Mouse (Mus musculus): ENCODE data around the gene 9430015G10Rik. TPM values are rescaled to one million over a fixed set of nuclear protein-coding genes. Genes with fewer than 3 reads are reported as not detected.

Gene 9430015G10Rik
- 83.6 and 84.0 TPM in 2 replicates for polyA plus RNA-seq (2014; fragmentation: Nextera tagmentation; extraction: Ambion mirVana)

GRCm38 (mm10) chr4:156109570-156110331 is at the start of gene 9430015G10Rik:
Gene 9430015G10Rik (plus strand): TSS chr4:156109982.
- DNase-seq (ENCODE audit: low spot score), result peak; percentile 99
- ATAC-seq (replicated peaks; ENCODE audit: low FRiP score), result peak; percentile 99
- peaks cover 4% of the 10 kb centered on the region; the same call in 1 of the 2 replicates for H3K4me1 ChIP-seq (replicated peaks; ENCODE audit: control insufficient read depth, insufficient read depth, low read length)
- no peaks in the 10 kb centered on the region for H3K9me3 ChIP-seq (ENCODE audit: control insufficient read depth, low read length)
- H3K4me3 ChIP-seq (ENCODE audit: low read depth, low read length), result peak within 1 kb of the TSS; percentile 68
- WGBS, result under 1% methylated on average over 59 of the region's 60 CpGs
- peak within 1 kb of the TSS; percentile 85 for H3K9ac ChIP-seq (ENCODE audit: low read length)
- H3K4me2 ChIP-seq (ENCODE audit: low read depth, low read length, severe bottlenecking), result peak within 1 kb of the TSS; percentile 63
- H3K36me3 ChIP-seq (ENCODE audit: control insufficient read depth, insufficient read depth, low read length), result no peaks in the 10 kb centered on the region
- H3K27me3 ChIP-seq (ENCODE audit: control insufficient read depth, insufficient read depth, low read length), result no peaks in the 10 kb centered on the region
- peak within 1 kb of the TSS; percentile 77 for H3K27ac ChIP-seq (ENCODE audit: low read depth, low read length)

GRCm38 (mm10) chr4:156063861-156064509 is 45.8 kb upstream of the 9430015G10Rik start:
- DNase-seq (ENCODE audit: low spot score) (no peak), ATAC-seq (replicated peaks; ENCODE audit: low FRiP score) (no peak)
- 0% methylated on average over 4 of the region's 4 CpGs for WGBS
- Histone ChIP-seq H3K36me3 (ENCODE audit: control insufficient read depth, insufficient read depth, low read length) (no peaks in the 10 kb centered on the region), H3K4me2 (ENCODE audit: low read depth, low read length, severe bottlenecking) (no peak overlapping the region), H3K9ac (ENCODE audit: low read length) (0 out of 2 replicates have a peak overlapping the region, but pooled peaks have one; percentile 12), H3K4me1 (replicated peaks; ENCODE audit: control insufficient read depth, insufficient read depth, low read length) (peaks cover 4% of the 10 kb centered on the region), H3K4me3 (ENCODE audit: low read depth, low read length) (no peak overlapping the region), H3K27me3 (ENCODE audit: control insufficient read depth, insufficient read depth, low read length) (no peaks in the 10 kb centered on the region), H3K27ac (ENCODE audit: low read depth, low read length) (no peak overlapping the region), H3K9me3 (ENCODE audit: control insufficient read depth, low read length) (no peaks in the 10 kb centered on the region)

DNA sequence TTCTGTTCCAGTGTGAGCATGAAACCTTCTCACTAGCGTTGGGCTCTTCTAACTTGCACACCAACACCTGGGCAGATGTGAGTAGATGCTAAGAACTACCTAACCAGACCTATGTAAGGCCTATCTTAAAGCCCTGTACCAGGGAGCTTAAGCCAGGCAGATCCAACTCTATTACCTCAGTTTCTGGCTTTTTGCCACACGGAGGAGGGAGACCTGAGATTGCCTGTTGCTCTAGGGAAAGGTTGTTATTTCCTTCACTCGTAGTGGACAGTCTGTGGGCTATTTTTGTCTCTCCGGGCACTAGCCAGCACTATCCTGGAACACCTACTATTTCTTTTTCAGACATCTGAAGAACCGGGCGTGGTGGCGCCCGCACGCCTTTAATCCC is 45.3 kb upstream of the 9430015G10Rik start:
- 90% methylated on average over 9 of the region's 9 CpGs for WGBS
- ATAC-seq (replicated peaks; ENCODE audit: low FRiP score) (no peak), DNase-seq (ENCODE audit: low spot score) (no peak)
- H3K9ac ChIP-seq (ENCODE audit: low read length), result no peak overlapping the region
- peaks cover 4% of the 10 kb centered on the region for H3K4me1 ChIP-seq (replicated peaks; ENCODE audit: control insufficient read depth, insufficient read depth, low read length)
- no peak overlapping the region for H3K4me3 ChIP-seq (ENCODE audit: low read depth, low read length)
- no peak overlapping the region for H3K27ac ChIP-seq (ENCODE audit: low read depth, low read length)
- H3K36me3 ChIP-seq (ENCODE audit: control insufficient read depth, insufficient read depth, low read length), result no peaks in the 10 kb centered on the region
- no peaks in the 10 kb centered on the region for H3K27me3 ChIP-seq (ENCODE audit: control insufficient read depth, insufficient read depth, low read length)
- no peak overlapping the region for H3K4me2 ChIP-seq (ENCODE audit: low read depth, low read length, severe bottlenecking)
- no peaks in the 10 kb centered on the region for H3K9me3 ChIP-seq (ENCODE audit: control insufficient read depth, low read length)

DNA sequence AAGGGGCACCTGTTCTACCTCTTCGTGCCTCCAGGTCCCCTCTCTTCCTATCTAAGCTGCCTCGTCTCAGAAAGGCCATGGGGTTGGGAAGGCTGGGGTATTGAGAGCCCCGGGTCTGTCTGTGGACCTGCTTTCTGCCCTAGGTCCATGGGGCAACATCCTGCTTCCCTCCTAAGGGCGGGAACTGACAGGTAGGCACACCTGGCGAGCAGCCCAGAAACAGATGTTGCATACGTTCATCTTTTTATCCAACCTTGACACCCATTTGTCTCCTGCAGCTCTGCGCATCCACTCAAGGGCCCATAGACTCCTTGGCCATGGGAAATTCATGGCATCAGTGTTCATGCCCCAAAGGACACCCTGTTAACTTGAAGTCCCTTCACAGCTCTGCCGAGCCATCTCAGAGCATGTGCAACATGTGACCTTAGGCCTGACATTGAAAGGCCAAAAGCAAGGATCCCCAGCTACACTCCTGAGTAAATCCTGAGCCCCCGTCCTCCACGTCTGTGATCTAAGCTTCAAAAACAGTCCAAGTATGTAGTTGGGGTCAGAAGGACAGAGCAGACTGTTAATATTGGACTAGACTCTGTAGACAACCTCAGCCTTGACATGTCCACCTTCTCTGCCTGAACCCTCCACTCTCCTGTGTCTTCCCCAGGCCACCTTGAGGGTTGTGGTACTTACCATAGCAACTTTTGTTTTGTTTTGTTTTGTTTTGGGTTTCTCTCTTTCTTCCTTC is 44.5 kb upstream of the 9430015G10Rik start:
- no peaks in the 10 kb centered on the region for H3K36me3 ChIP-seq (ENCODE audit: control insufficient read depth, insufficient read depth, low read length)
- H3K4me1 ChIP-seq (replicated peaks; ENCODE audit: control insufficient read depth, insufficient read depth, low read length), result peaks cover 5% of the 10 kb centered on the region
- no peaks in the 10 kb centered on the region for H3K9me3 ChIP-seq (ENCODE audit: control insufficient read depth, low read length)
- H3K27ac ChIP-seq (ENCODE audit: low read depth, low read length), result no peak overlapping the region
- no peak overlapping the region for H3K9ac ChIP-seq (ENCODE audit: low read length)
- DNase-seq (ENCODE audit: low spot score) (no peak), ATAC-seq (replicated peaks; ENCODE audit: low FRiP score) (no peak)
- no peaks in the 10 kb centered on the region for H3K27me3 ChIP-seq (ENCODE audit: control insufficient read depth, insufficient read depth, low read length)
- H3K4me3 ChIP-seq (ENCODE audit: low read depth, low read length), result no peak overlapping the region
- no peak overlapping the region for H3K4me2 ChIP-seq (ENCODE audit: low read depth, low read length, severe bottlenecking)
- 86% methylated on average over 10 of the region's 10 CpGs for WGBS

GRCm38 (mm10) chr4:156067256-156067949 is 42.4 kb upstream of the 9430015G10Rik start:
- no peaks in the 10 kb centered on the region for H3K9me3 ChIP-seq (ENCODE audit: control insufficient read depth, low read length)

GRCm38 (mm10) chr4:156069701-156070100 is 40.1 kb upstream of the 9430015G10Rik start:
- Histone ChIP-seq H3K9me3 (ENCODE audit: control insufficient read depth, low read length) (no peaks in the 10 kb centered on the region), H3K4me2 (ENCODE audit: low read depth, low read length, severe bottlenecking) (no peak overlapping the region), H3K27me3 (ENCODE audit: control insufficient read depth, insufficient read depth, low read length) (no peaks in the 10 kb centered on the region), H3K9ac (ENCODE audit: low read length) (no peak overlapping the region), H3K4me1 (replicated peaks; ENCODE audit: control insufficient read depth, insufficient read depth, low read length) (peaks cover 5% of the 10 kb centered on the region; the same call in 1 of the 2 replicates), H3K36me3 (ENCODE audit: control insufficient read depth, insufficient read depth, low read length) (no peaks in the 10 kb centered on the region), H3K4me3 (ENCODE audit: low read depth, low read length) (no peak overlapping the region), H3K27ac (ENCODE audit: low read depth, low read length) (no peak overlapping the region)
- 83% methylated on average over 8 of the region's 8 CpGs for whole genome bisulfite sequencing
- ATAC-seq (replicated peaks; ENCODE audit: low FRiP score), result no peak
- no peak for DNase-seq (ENCODE audit: low spot score)

More at GRCm38 (mm10) chr4:156067256-156067949, 42.4 kb upstream of the 9430015G10Rik start:
- no peak for ATAC-seq (replicated peaks; ENCODE audit: low FRiP score)
- no peaks in the 10 kb centered on the region for H3K27me3 ChIP-seq (ENCODE audit: control insufficient read depth, insufficient read depth, low read length)
- WGBS, result 82% methylated on average over 5 of the region's 5 CpGs
- H3K4me1 ChIP-seq (replicated peaks; ENCODE audit: control insufficient read depth, insufficient read depth, low read length), result peaks cover 9% of the 10 kb centered on the region
- no peaks in the 10 kb centered on the region for H3K36me3 ChIP-seq (ENCODE audit: control insufficient read depth, insufficient read depth, low read length)
- no peak overlapping the region for H3K4me3 ChIP-seq (ENCODE audit: low read depth, low read length)
- no peak overlapping the region for H3K27ac ChIP-seq (ENCODE audit: low read depth, low read length)
- no peak overlapping the region for H3K9ac ChIP-seq (ENCODE audit: low read length)
- no peak for DNase-seq (ENCODE audit: low spot score)
- H3K4me2 ChIP-seq (ENCODE audit: low read depth, low read length, severe bottlenecking), result no peak overlapping the region

GRCm38 (mm10) chr4:156070276-156070675 is 39.5 kb upstream of the 9430015G10Rik start:
- Histone ChIP-seq H3K27ac (ENCODE audit: low read depth, low read length) (peak overlapping the region; percentile 58), H3K4me2 (ENCODE audit: low read depth, low read length, severe bottlenecking) (no peak overlapping the region), H3K4me3 (ENCODE audit: low read depth, low read length) (no peak overlapping the region), H3K27me3 (ENCODE audit: control insufficient read depth, insufficient read depth, low read length) (no peaks in the 10 kb centered on the region), H3K4me1 (replicated peaks; ENCODE audit: control insufficient read depth, insufficient read depth, low read length) (peaks cover 5% of the 10 kb centered on the region; the same call in 1 of the 2 replicates), H3K36me3 (ENCODE audit: control insufficient read depth, insufficient read depth, low read length) (no peaks in the 10 kb centered on the region), H3K9me3 (ENCODE audit: control insufficient read depth, low read length) (no peaks in the 10 kb centered on the region), H3K9ac (ENCODE audit: low read length) (no peak overlapping the region)
- peak; percentile 24 for ATAC-seq (replicated peaks; ENCODE audit: low FRiP score)
- 34% methylated on average over 6 of the region's 6 CpGs for whole genome bisulfite sequencing
- DNase-seq (ENCODE audit: low spot score), result no peak

- H3K27ac ChIP-seq (ENCODE audit: low read depth, low read length), result peak overlapping the region; percentile 58
- 26% methylated on average over 2 of the region's 2 CpGs for WGBS
Observed at GRCm38 (mm10) chr4:156070716-156071115, 39.1 kb upstream of the 9430015G10Rik start.

More at GRCm38 (mm10) chr4:156070716-156071115, 39.1 kb upstream of the 9430015G10Rik start:
- Histone ChIP-seq H3K9ac (ENCODE audit: low read length) (no peak overlapping the region), H3K27me3 (ENCODE audit: control insufficient read depth, insufficient read depth, low read length) (no peaks in the 10 kb centered on the region), H3K36me3 (ENCODE audit: control insufficient read depth, insufficient read depth, low read length) (no peaks in the 10 kb centered on the region), H3K4me3 (ENCODE audit: low read depth, low read length) (no peak overlapping the region), H3K4me1 (replicated peaks; ENCODE audit: control insufficient read depth, insufficient read depth, low read length) (peaks cover 5% of the 10 kb centered on the region; the same call in 1 of the 2 replicates), H3K9me3 (ENCODE audit: control insufficient read depth, low read length) (no peaks in the 10 kb centered on the region), H3K4me2 (ENCODE audit: low read depth, low read length, severe bottlenecking) (no peak overlapping the region)
- DNase-seq (ENCODE audit: low spot score) (no peak), ATAC-seq (replicated peaks; ENCODE audit: low FRiP score) (peak; percentile 71)

Data from forebrain, embryonic 11.5 days (tissue).